Mouse (Mus musculus): ENCODE data around the gene Cx3cr1.

The Cx3cr1 gene

DNA sequence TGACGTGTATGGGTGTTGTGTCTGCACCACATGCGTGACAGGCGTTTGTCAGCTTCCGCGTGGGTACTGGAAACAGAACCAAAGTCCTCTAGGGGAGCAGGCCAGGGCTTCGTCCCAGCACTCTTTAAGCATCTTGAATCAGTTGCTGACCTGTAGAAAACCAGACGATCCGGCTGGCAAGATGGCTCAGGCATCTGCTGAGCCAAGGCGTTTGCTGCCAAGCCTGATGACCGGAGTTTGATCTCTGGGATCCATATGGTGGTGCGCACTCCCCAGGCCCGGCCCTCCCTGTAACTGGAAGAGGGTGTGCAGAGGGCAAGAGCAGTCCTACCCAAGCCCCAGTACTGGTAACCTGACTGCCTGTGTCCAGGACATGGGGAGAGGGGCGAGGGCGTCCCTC, 127.8 kb downstream of the Cx3cr1 start:
- DNase-seq (ENCODE audit: low spot score in 2 of 2) = no peak

GRCm38 (mm10) chr9:119941407-119941806, 128.3 kb downstream of the Cx3cr1 start:
- DNase-seq (ENCODE audit: low spot score in 2 of 2) = no peak

GRCm38 (mm10) chr9:119939646-119940045, 130.0 kb downstream of the Cx3cr1 start:
- DNase-seq (ENCODE audit: low spot score in 2 of 2) = no peak

GRCm38 (mm10) chr9:119938496-119938895, 131.2 kb downstream of the Cx3cr1 start:
- no peak for DNase-seq (ENCODE audit: low spot score in 2 of 2)

GRCm38 (mm10) chr9:119937005-119937773, 132.5 kb downstream of the Cx3cr1 start, which contains the start of the genes Gorasp1 and Ttc21a:
Gene Gorasp1, minus strand, starts transcription at chr9:119937565.
Gene Ttc21a, plus strand, starts transcription at chr9:119937606.
- DNase-seq (ENCODE audit: low spot score in 2 of 2) = peak; percentile 92 to 94

DNA sequence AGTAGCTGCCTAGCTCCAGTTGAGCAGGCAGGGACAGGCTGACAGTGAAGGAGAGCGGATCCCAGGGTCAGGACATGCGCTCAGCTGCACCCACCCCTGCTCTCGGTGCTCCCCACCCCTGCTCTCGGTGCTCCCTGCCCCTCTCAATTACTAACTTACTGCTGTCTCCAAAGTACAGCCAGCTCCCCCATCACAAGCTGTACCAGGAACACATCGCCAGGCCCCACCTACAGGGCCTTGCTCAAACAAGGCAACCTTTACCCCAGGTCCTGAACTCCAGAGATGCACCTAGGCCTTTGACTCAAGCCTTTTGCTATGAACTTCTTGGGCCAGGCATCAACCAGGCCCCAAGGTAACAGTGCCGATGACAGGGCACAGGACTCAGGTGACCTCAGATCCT, 136.0 kb downstream of the Cx3cr1 start:
- DNase-seq (ENCODE audit: low spot score in 2 of 2) = no peak

GRCm38 (mm10) chr9:119932358-119932757, 137.3 kb downstream of the Cx3cr1 start:
- DNase-seq (ENCODE audit: low spot score in 2 of 2) = peak; percentile 45 to 56

DNA sequence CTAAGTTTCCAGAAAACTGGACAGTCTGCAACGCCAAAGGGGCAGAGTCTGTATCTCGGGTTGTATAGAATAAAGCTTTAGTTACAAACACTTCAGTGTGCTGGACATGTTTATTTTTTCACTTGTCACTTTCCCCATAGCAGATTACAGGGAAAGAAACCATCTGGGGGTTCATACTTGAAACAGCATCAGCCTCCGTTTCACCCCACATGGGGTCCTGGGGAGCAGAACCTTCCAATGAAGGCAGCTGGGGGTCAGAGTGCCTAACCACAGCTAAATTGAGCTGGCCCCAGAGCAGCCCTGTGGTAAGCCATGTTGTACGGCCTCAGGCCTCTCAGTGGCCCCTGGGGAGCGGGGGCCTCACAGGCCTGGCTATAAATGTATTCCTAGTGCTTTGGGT, 143.2 kb downstream of the Cx3cr1 start:
- DNase-seq (ENCODE audit: low spot score in 2 of 2) = no peak

GRCm38 (mm10) chr9:119925729-119926128, 143.9 kb downstream of the Cx3cr1 start:
- DNase-seq (ENCODE audit: low spot score in 2 of 2) = no peak

- no peak for DNase-seq (ENCODE audit: low spot score in 2 of 2)
Observed at GRCm38 (mm10) chr9:119925120-119925657, 144.5 kb downstream of the Cx3cr1 start.

DNA sequence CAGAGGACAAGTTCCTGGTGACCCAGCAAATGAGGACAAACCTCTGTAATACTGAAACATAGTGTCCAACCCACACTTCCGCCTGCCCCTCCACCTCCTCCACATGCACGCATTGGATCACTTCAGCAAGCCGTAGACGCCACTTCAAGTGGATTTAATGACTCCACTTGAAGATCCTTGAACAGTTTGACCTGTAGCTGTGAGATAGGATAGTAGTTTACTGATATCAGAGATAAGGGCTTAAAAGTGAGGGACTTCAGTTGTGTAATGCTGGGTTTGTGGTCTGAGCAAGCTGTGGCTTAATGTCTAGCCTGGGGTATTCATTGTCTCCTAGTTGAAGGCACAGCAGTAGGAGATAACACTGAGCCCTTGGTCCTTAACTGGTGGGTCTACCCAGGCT, 146.2 kb downstream of the Cx3cr1 start:
- DNase-seq (ENCODE audit: low spot score in 2 of 2) = no peak

- DNase-seq (ENCODE audit: low spot score in 2 of 2) = no peak
Observed at GRCm38 (mm10) chr9:119919858-119920257, 149.8 kb downstream of the Cx3cr1 start.

GRCm38 (mm10) chr9:119913087-119913838, 156.4 kb downstream of the Cx3cr1 start:
- no peak for DNase-seq (ENCODE audit: low spot score in 2 of 2)

GRCm38 (mm10) chr9:119909931-119910330, 159.7 kb downstream of the Cx3cr1 start:
- DNase-seq (ENCODE audit: low spot score in 2 of 2) = no peak

GRCm38 (mm10) chr9:119908708-119909107, 161.0 kb downstream of the Cx3cr1 start:
- no peak for DNase-seq (ENCODE audit: low spot score in 2 of 2)

DNA sequence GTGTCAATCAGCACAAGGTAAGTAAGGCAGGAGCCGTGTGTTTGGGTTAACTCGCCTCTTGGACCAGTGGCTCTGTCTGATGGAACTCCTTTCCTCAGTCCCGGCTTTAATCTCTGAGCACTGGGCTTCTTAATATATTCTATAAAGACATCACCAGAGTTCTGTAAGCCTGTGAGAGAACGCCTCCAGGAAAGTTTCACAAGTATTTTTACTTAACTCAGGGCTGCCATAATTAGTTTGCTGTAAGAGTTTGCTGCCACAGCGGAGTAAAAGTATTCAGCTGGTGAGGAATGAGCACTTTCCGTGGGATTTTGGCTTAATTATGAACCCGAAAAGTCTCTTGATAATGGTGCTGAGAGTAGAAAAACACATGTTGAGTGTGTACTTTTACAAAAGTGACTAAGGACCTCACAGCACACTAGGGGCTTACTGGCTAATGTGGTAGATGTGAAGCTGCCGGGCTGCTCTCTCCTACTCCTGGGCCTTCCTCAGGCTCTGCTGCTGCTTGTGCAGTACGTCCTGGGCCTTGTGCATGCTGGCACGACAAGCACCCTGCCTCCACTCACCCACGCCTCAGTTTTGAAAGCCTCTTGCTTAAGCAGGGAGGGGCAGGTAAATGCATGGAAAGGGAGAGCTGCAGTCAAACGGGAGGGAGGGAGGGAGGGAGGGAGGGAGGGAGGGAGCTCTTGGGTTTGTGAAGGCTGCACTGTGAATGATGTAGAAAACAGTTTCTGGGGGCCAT, 167.1 kb downstream of the Cx3cr1 start:
- no peak for DNase-seq (ENCODE audit: low spot score in 2 of 2)

GRCm38 (mm10) chr9:119899446-119899845, 170.2 kb downstream of the Cx3cr1 start:
- DNase-seq (ENCODE audit: low spot score in 2 of 2) = no peak

GRCm38 (mm10) chr9:119895040-119895721, 174.5 kb downstream of the Cx3cr1 start:
- peak in 1 of 2 experiments; percentile 10 for DNase-seq (ENCODE audit: low spot score in 2 of 2)

GRCm38 (mm10) chr9:119894339-119895009, 175.2 kb downstream of the Cx3cr1 start, which contains the start of gene Wdr48:
Gene Wdr48, plus strand, starts transcription at chr9:119894878.
- peak; percentile 94 for DNase-seq (ENCODE audit: low spot score in 2 of 2)

- DNase-seq (ENCODE audit: low spot score in 2 of 2) = no peak
Observed at GRCm38 (mm10) chr9:119893881-119894280, 175.8 kb downstream of the Cx3cr1 start.

DNA sequence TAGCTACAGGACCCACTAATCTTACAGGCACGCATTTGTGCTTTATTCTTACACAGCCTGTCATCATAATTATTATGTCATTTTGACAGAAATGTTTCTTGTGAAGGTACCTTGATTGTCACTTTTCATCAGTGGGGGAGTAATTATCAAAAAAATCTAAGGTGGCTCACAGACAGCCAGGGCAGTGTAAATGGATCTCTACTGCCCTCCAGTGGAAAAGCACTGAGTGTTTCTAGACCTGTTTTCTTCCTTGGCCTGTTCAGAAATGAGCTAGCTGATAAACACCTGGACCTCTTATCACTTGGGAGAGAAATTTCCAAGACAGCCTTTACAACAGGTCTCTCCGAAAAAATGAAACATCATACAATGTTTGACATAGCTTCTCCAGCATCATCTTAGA, 179.0 kb downstream of the Cx3cr1 start:
- DNase-seq (ENCODE audit: low spot score in 2 of 2) = no peak
